8 mouse cellular contexts compared by ENCODE assay signal in genomic region chr2:32981725-32982271, GRCm38 (mm10). TPM values are rescaled to one million over a fixed set of nuclear protein-coding genes. Genes with fewer than 3 reads are reported as not detected.
DNase-seq lines count a peak whose midpoint lies in the region; ATAC-seq and TF ChIP-seq lines count a peak whose summit lies in the region.

Gene Slc2a8, minus strand, starts transcription at chr2:32982083.

- H3K27me3 ChIP-seq in hindbrain, postnatal 0 days (ENCODE audit: insufficient read depth, low read length), result no peaks in the 10 kb centered on the region

- peak; percentile 97 for DNase-seq in ZHBTc4 (ENCODE audit: low read depth, low spot score)
- peak; percentile 95 for DNase-seq in gastrocnemius, adult 2 months
- peak; percentile 96 for DNase-seq in hindbrain, postnatal 0 days (ENCODE audit: low spot score)
- peak; percentile 86 to 89 for DNase-seq in left cerebral cortex, adult 2 months (ENCODE audit: extremely low spot score in 1 of 2, low spot score in 2 of 2)
- peak; percentile 91 to 92 for DNase-seq in right cerebral cortex, adult 2 months (ENCODE audit: low spot score in 2 of 2)
- peak; percentile 90 for DNase-seq in urinary bladder, postnatal 14 days (ENCODE audit: low spot score)

- H3K4me2 ChIP-seq in hindbrain, postnatal 0 days (ENCODE audit: low read depth, low read length), result peak within 1 kb of the TSS; percentile 100

- under 1% methylated on average over 50 of the region's 50 CpGs for WGBS in hindbrain, postnatal 0 days

- peak within 1 kb of the TSS; percentile 92 for H3K9ac ChIP-seq in hindbrain, postnatal 0 days (replicated peaks; ENCODE audit: low read length)

- H3K27ac ChIP-seq in gastrocnemius, adult 2 months, result peak within 1 kb of the TSS; percentile 92
- peak within 1 kb of the TSS; percentile 70; the same call in 1 of the 2 replicates for H3K27ac ChIP-seq in hindbrain, postnatal 0 days
- H3K27ac ChIP-seq in left cerebral cortex, adult 2 months, result peak within 1 kb of the TSS; percentile 87

- no peak for TF ChIP-seq CTCF in gastrocnemius, adult 2 months (IDR thresholded peaks at IDR 0.05)
- no peak for TF ChIP-seq CTCF in hindbrain, postnatal 0 days (IDR thresholded peaks at IDR 0.05; ENCODE audit: low read depth)
- no peak for TF ChIP-seq CTCF in left cerebral cortex, adult 2 months (IDR thresholded peaks at IDR 0.05)

- H3K4me1 ChIP-seq in hindbrain, postnatal 0 days (ENCODE audit: insufficient read depth, low read length), result peaks cover 12% of the 10 kb centered on the region

- no peaks in the 10 kb centered on the region for H3K36me3 ChIP-seq in hindbrain, postnatal 0 days (ENCODE audit: insufficient read depth, low read length)

- peak; percentile 95 for ATAC-seq in common myeloid progenitor, adult 5-6 weeks (replicated peaks; ENCODE audit: low read depth, poor library complexity, severe bottlenecking)
- peak; percentile 98 for ATAC-seq in hindbrain, postnatal 0 days
- ATAC-seq in megakaryocyte, adult 5-6 weeks (ENCODE audit: poor library complexity, severe bottlenecking), result peak; percentile 98

- intact Hi-C loops in gastrocnemius, adult 2 months (cut with DNase I), result loop anchor here (5.0 to 10.0 kb wide), 2 partner anchors 151 to 363 kb away; partner anchors contain the start of gene Garnl3
- intact Hi-C loops in left cerebral cortex, adult 2 months (cut with DNase I), result no loop called here

- H3K9me3 ChIP-seq in hindbrain, postnatal 0 days (ENCODE audit: low read length), result no peaks in the 10 kb centered on the region

- peak within 1 kb of the TSS; percentile 91 for H3K4me3 ChIP-seq in gastrocnemius, adult 2 months
- H3K4me3 ChIP-seq in hindbrain, postnatal 0 days (ENCODE audit: low read length), result peak within 1 kb of the TSS; percentile 89
- H3K4me3 ChIP-seq in left cerebral cortex, adult 2 months, result peak within 1 kb of the TSS; percentile 99

RNA-seq across cellular contexts. Expression of gene Slc2a8, which starts in this region (rescaled TPM):
- 1.6 and 3.0 TPM in 2 replicates for total RNA-seq in common myeloid progenitor, adult 5-6 weeks (2017)
- total RNA-seq in gastrocnemius, adult 2 months (2021), result 10 to 100 TPM in 1 of 2 experiments, 1 to 10 TPM in 1; 8.1 to 11.2 TPM
- total RNA-seq in hindbrain, postnatal 0 days (2014; rRNA removed), result 38.2 and 41.2 TPM in 2 replicates
- polyA plus RNA-seq in hindbrain, postnatal 0 days (2015; fragmentation: Nextera tagmentation; extraction: Ambion mirVana), result 32.6 and 33.4 TPM in 2 replicates
- total RNA-seq in left cerebral cortex, adult 2 months (2021), result 10 to 100 TPM; 23.9 to 26.7 TPM
- 1.4 and 1.5 TPM in 2 replicates for total RNA-seq in megakaryocyte, adult 5-6 weeks (2015)
- 0.89 and 1.8 TPM in 2 replicates for total RNA-seq in megakaryocyte, adult 5-6 weeks (2017)

Comparison
In these comparisons a context has a peak if more than half of its experiments do, and no peak if none do; other contexts are left out.
1. Peak in every context shown above with its lines: DNase-seq, ATAC-seq, H3K4me3 ChIP-seq and H3K27ac ChIP-seq.